Mouse (Mus musculus) erythroblast, embryonic 14.5 days (primary cell): ENCODE results near the gene Usp21.

Experiments
- GATA1 ChIP-seq: IDR thresholded peaks from 2 replicates; pipeline ENCODE4 v1.6.1; 2012; ENCODE audit warnings: low read length, inconsistent platforms, mixed read lengths
- TAL1 ChIP-seq: IDR thresholded peaks from 3 replicates; pipeline ENCODE4 v1.6.1; 2012; ENCODE audit warnings: low read length, inconsistent platforms, mixed read lengths

GRCm38 (mm10) chr1:171309321-171309720 lies 21.5 kb upstream of the Usp21 start:
- no peak for TF ChIP-seq TAL1
- TF ChIP-seq GATA1, result no peak
